Mouse (Mus musculus): ENCODE results near the gene Spesp1. TPM values are rescaled to one million over a fixed set of nuclear protein-coding genes. Genes with fewer than 3 reads are reported as not detected.
A peak's percentile ranks its signal among the peaks of the same experiment; 100 is the strongest.

Spesp1 gene
- total RNA-seq, 2 experiments from 2014 or later: not detected

DNA sequence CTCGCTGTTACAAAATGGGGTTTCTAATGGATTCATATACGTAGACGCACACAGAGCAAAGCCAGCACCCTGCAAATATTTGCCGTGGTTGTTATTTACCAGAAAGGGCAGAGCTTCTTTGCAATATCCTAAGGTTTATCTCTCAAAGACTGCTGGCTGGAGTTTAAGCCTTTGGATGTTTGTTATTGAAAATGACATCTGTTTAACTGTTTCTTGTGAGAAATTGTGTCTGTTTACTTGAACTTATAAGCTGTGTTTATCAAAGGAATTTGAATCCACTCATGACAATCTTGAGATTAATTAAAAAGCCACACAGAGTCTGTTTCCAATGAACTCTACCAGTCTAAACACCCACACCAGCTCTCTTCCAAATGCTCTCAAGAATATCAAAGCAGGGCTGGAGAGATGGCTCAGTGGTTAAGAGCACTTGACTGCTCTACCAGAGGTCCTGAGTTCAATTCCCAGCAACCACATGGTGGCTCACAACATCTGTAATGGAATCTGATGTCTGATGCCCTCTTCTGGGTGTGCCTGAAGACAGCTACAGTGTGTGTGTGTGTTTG, 35.5 kb downstream of the Spesp1 start:
- ATAC-seq (replicated peaks; ENCODE audit: poor library complexity): no peak

DNA sequence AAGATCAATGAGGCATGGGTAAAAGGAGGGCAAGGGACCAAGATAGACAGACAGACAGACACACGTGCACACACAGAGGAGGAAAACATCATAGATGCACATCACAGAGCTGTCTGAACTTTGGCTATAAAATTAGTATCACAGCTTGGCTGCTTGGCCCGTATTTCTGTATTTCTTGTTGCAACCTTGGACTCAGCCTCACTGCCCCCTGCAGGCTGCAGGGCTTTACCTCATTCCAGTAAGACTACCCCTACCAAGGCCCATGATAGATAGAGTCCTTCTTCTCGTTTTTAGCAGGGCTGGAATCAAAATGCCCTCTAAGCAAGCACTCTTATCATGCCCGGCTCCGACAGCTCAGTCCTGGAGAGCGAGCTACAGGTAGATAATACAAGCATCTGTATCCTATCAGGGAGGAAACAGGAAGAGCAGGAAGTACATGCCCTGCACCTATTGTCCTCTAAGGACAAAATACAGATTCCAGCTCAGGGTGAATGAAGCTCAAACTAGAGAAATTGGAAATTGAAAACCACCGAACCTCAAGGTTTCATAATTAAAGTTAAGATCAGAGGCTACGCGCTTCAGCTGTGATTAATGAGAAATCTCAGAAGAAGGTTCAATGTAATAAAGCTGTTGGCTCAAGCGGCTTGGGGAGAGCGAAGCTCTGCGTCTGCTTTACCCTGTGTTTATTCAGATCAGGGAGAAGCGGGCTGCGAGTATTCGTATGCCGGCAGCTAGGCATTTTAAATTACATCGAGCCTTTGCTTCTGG, 36.2 kb downstream of the Spesp1 start:
- peak; percentile 54 for ATAC-seq (replicated peaks; ENCODE audit: poor library complexity)

DNA sequence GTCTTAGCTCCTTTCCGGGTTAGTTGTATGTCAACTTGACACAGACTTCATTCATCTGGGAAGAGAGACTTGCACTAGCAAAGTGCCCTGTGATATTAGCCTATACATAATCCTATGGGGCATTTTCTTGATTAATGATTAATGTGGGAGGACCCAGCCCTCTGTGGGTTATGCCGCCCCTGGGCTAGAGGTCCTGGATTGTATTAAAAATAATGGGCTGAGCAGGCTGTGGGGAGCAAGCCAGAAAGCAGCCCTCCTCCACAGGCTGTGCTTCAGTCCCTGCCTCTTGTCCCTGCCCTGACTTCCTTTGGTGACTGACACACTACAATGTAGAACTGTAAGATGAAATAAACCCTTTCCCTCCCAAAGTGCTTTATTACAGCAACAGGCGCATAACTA, 37.4 kb downstream of the Spesp1 start:
- ATAC-seq (replicated peaks; ENCODE audit: poor library complexity): no peak

DNA sequence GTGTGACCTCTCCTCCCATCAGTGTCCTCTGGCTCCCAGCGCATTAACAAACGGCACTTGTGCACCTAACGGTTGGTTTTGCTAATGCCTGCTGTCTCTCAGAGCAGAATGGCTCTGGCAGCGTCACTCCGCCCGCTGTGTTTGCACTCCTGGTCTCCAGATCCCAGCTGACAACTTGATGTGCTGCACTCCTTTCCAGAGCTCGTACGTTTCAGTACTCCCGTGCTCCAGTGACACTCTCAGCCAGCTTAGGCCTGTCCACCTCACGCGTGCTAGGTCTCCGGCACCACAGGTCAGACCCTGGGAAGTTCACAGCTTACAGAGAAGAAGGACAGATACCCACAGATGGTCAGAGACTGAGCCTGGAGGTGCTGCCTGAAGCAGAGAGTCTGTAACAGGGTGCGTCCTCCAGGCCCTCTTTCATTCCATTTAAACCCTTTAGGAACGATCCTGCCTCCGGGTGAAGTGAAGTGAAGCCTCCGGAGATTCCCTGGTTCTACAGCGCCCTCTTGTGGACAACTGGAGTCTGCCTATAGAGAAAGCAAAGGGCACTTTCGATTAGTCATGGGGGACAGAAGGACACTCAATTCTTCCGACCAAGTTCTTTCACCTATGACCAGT, 37.9 kb downstream of the Spesp1 start:
- ATAC-seq (replicated peaks; ENCODE audit: poor library complexity): peak; percentile 76

DNA sequence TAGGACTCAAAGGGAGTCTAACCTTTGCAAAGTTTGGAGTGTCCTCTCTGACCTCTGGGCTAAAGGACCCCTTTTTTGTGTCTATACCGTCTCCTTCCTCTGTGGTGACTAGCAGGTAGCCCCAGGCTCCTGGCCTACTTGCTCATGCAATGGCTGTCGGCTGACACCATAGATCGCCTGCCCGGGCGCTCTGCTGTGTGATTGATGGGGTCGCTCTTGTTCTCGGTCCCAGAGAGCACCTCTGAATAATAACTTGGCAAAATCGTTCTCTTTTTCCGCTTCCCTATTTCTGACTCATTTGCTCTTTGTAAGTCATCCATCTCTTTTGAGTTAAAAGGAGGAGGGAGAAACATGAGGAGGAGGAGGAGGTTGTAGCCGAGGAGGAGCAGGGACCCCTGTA, 42.0 kb downstream of the Spesp1 start:
- ATAC-seq (replicated peaks; ENCODE audit: poor library complexity): no peak

DNA sequence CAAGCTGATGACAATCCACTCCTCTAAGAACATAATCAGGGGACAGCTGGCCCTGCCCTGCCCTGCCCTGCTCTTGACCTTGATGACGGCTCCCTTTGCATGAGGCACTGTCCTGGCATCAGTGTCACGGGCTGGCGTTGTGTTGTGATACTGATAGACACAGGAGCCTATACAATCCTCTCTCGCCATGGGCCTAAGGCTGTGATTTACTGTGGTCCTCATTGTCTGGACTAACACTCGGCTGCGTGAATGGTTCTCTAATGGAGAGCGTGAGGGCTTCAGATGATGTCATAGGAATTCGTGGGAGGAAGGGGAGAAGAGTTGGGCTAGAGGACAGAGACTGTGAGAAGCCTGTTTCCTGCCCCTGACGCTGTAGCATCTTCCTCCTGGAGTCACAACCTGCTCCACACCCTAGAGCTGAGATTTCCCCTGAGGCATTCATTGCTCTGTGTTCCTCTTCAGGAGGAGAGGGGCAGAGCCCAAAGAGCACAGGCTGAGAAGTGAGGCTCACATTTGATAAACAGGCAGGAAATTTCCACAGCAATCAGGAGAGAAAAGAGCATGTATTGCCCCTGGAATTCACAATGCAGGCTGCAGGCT, 44.5 kb downstream of the Spesp1 start:
- no peak for ATAC-seq (replicated peaks; ENCODE audit: poor library complexity)

DNA sequence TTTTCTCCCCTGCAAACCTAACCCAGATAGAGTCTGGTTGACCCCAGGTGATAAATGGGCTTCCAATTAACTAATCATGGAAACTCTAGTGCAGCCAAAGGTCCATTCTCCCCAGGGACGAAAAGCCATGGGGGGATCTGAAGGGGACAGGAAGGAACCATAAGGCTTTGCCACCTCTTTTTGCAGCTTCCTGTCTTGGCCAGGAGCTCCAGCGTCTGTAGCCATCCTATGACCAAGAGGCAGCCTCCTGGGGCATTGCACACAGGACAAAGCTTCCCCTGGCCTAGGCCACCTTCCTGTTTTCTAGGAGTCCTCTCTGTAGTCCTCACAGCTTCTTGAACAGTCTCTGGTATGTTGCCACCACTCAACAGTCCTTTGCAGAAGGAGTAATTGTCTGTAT, 46.5 kb downstream of the Spesp1 start:
- ATAC-seq (replicated peaks; ENCODE audit: poor library complexity): no peak; the same call in 1 of the 2 replicates

GRCm38 (mm10) chr9:62232649-62233048, 49.4 kb downstream of the Spesp1 start:
- ATAC-seq (replicated peaks; ENCODE audit: poor library complexity): no peak

GRCm38 (mm10) chr9:62231046-62231445, 51.0 kb downstream of the Spesp1 start:
- peak; percentile 71 for ATAC-seq (replicated peaks; ENCODE audit: poor library complexity)

- ATAC-seq (replicated peaks; ENCODE audit: poor library complexity): no peak
These were observed 52.0 kb downstream of the Spesp1 start for GRCm38 (mm10) chr9:62229985-62230384.

DNA sequence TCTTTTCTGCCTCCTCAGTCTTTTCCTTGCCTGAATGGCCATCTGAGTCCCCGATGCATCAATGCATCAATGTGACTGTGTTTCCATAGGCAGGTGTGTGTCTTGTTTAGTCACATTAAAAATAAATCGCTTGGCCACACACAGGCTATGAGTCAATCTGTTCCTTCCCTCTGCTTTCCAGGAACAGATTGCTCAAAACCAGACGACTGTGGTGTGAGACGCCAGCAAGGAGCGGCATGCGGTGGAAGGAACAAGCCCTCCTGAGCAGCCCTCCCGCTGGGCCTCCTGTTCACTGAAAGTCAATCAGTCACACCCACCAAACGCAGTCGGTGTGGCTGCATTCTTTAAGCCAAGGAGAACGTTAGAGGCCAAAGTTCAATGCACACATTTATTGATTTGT, 59.5 kb downstream of the Spesp1 start:
- ATAC-seq (replicated peaks; ENCODE audit: poor library complexity): no peak

GRCm38 (mm10) chr9:62222029-62222428, 60.0 kb downstream of the Spesp1 start:
- ATAC-seq (replicated peaks; ENCODE audit: poor library complexity): no peak

Other genes starting within 250 kb of the Spesp1 start
- 17.1 and 19.7 TPM in 2 replicates for gene Glce, start 159.6 kb downstream of the Spesp1 start, total RNA-seq (2015)
- 18.0 and 20.3 TPM in 2 replicates for gene Glce, start 159.6 kb downstream of the Spesp1 start, total RNA-seq (2017)
- 308 and 417 TPM in 2 replicates for gene Anp32a, start 59.1 kb upstream of the Spesp1 start, total RNA-seq (2015)
- gene Anp32a, start 59.1 kb upstream of the Spesp1 start, total RNA-seq (2017): 646 and 851 TPM in 2 replicates

Data from megakaryocyte progenitor cell, adult 5-6 weeks (primary cell).